In genomic region chr12:111943421-111944064, GRCm38 (mm10) we compare ENCODE assay signal across 10 mouse cellular contexts. TPM values are rescaled to one million over a fixed set of nuclear protein-coding genes. Genes with fewer than 3 reads are reported as not detected.
DNase-seq lines count a peak whose midpoint lies in the region; ATAC-seq and TF ChIP-seq lines count a peak whose summit lies in the region.
"Had no signal": no experiment of that assay in that cellular context is flagged by ENCODE, and none has a peak within 500 bp of the region (broad histone marks: within the 10 kb centered on the region; RNA-seq: fewer than 3 reads in every experiment).

No protein-coding gene starts in this region.

- H3K9ac ChIP-seq in lung, postnatal 0 days (replicated peaks; ENCODE audit: low read depth) = no peak overlapping the region

- peak overlapping the region; percentile 24; the same call in 1 of the 2 replicates for H3K27ac ChIP-seq in bone marrow, adult 2 months (ENCODE audit: control insufficient read depth, insufficient read depth, low read depth, low read length, poor library complexity)
- peak overlapping the region; percentile 57 for H3K27ac ChIP-seq in lung, postnatal 0 days (ENCODE audit: low read length)
- H3K27ac ChIP-seq: hindbrain, postnatal 0 days had no signal

- TF ChIP-seq POLR2A in bone marrow, adult 2 months (IDR thresholded peaks at IDR 0.05; ENCODE audit: borderline replicate concordance, control insufficient read depth, low read depth, low read length) = peak; percentile 11; the same call in 1 of the 2 replicates

- TF ChIP-seq CTCF in bone marrow, adult 2 months (IDR thresholded peaks at IDR 0.05; ENCODE audit: control insufficient read depth, insufficient read depth, low read length) = no peak
- TF ChIP-seq CTCF in lung, postnatal 0 days (IDR thresholded peaks at IDR 0.05) = no peak

- no peaks in the 10 kb centered on the region for H3K36me3 ChIP-seq in lung, postnatal 0 days (ENCODE audit: insufficient read depth, low read length)

- DNase-seq in heart, adult 18-20 months = peak; percentile 39 to 66
- DNase-seq in heart, postnatal 14 days = no peak
- DNase-seq in heart, postnatal 4 days = peak; percentile 29
- DNase-seq in lung, postnatal 0 days (ENCODE audit: low spot score) = no peak
- DNase-seq in urinary bladder, adult 2 months (ENCODE audit: low spot score) = no peak
- DNase-seq in testis, postnatal 14 days (ENCODE audit: low spot score) = no peak
- no peak for DNase-seq in cerebellum, adult 11 months
- DNase-seq: cerebellum, adult 9-10 months had no signal

- intact Hi-C loops in heart, postnatal 14 days (cut with DNase I) = loop anchor here (2.0 kb wide), 1 partner anchor 35 kb away; the partner anchor contains the start of gene Ppp1r13b

- no peaks in the 10 kb centered on the region for H3K27me3 ChIP-seq in lung, postnatal 0 days (replicated peaks; ENCODE audit: insufficient read depth, low read length)

- H3K4me1 ChIP-seq in bone marrow, adult 2 months (ENCODE audit: control insufficient read depth, insufficient read depth, low read length) = peaks cover 5% of the 10 kb centered on the region; the same call in 1 of the 2 replicates
- H3K4me1 ChIP-seq in lung, postnatal 0 days (ENCODE audit: insufficient read depth, low read depth, low read length) = peaks cover 23% of the 10 kb centered on the region

- no peak overlapping the region; the same call in 1 of the 2 replicates for H3K4me2 ChIP-seq in lung, postnatal 0 days (replicated peaks; ENCODE audit: low read depth, low read length)

- no peaks in the 10 kb centered on the region for H3K9me3 ChIP-seq in lung, postnatal 0 days (ENCODE audit: low read length)

- 17% methylated on average over 10 of the region's 10 CpGs for WGBS in bone marrow, adult 2 months
- 57% methylated on average over 10 of the region's 10 CpGs for WGBS in lung, postnatal 0 days

- H3K4me3 ChIP-seq in bone marrow, adult 2 months (replicated peaks; ENCODE audit: control insufficient read depth, low read depth, low read length) = peak overlapping the region; percentile 1
- no peak overlapping the region for H3K4me3 ChIP-seq in lung, postnatal 0 days (ENCODE audit: low read depth, low read length)

- no peak for ATAC-seq in lung, postnatal 0 days

- no peak for TF ChIP-seq EP300 in lung, postnatal 0 days (IDR thresholded peaks at IDR 0.05)

RNA-seq across cellular contexts. Expression of gene Atp5mpl, which starts 23.2 kb away (rescaled TPM):
- total RNA-seq in heart, adult 18-20 months (2021) = 1,000 to 10,000 TPM; 1,322 to 1,486 TPM
- total RNA-seq in heart, postnatal 14 days (2021) = 1,000 to 10,000 TPM; 1,406 to 1,431 TPM
- polyA plus RNA-seq in bone marrow, adult 2 months (2011; ENCODE audit: insufficient read depth, insufficient read length, low replicate concordance, missing spikeins) = 196 and 245 TPM in 2 replicates
- total RNA-seq in heart, postnatal 4 days (2021) = 1,000 to 10,000 TPM; 1,243 to 1,298 TPM
- polyA plus RNA-seq in lung, postnatal 0 days (2015; fragmentation: Nextera tagmentation; extraction: Ambion mirVana) = 400 and 463 TPM in 2 replicates
- 214 and 229 TPM in 2 replicates for polyA plus RNA-seq in urinary bladder, adult 2 months (2012; rRNA removed)

RNA-seq across cellular contexts. Expression of gene Tdrd9, which starts 27.8 kb away (rescaled TPM):
- under 1 TPM; 0.22 to 0.54 TPM for total RNA-seq in heart, adult 18-20 months (2021)
- total RNA-seq in heart, postnatal 14 days (2021) = 1 to 10 TPM in 1 of 2 experiments, under 1 TPM in 1; 0.17 to 1.1 TPM
- not detected in 2 replicates for polyA plus RNA-seq in bone marrow, adult 2 months (2011; ENCODE audit: insufficient read depth, insufficient read length, low replicate concordance, missing spikeins)
- total RNA-seq in heart, postnatal 4 days (2021) = under 1 TPM; 0.33 to 0.50 TPM
- polyA plus RNA-seq in lung, postnatal 0 days (2015; fragmentation: Nextera tagmentation; extraction: Ambion mirVana) = 0.02 and 0.05 TPM in 2 replicates
- 0.06 and 0.07 TPM in 2 replicates for polyA plus RNA-seq in urinary bladder, adult 2 months (2012; rRNA removed)

RNA-seq across cellular contexts. Expression of gene Ppp1r13b, which starts 35.6 kb away (rescaled TPM):
- 10 to 100 TPM; 16.9 to 17.8 TPM for total RNA-seq in heart, adult 18-20 months (2021)
- total RNA-seq in heart, postnatal 14 days (2021) = 10 to 100 TPM; 21.1 to 21.5 TPM
- 9.6 and 10.9 TPM in 2 replicates for polyA plus RNA-seq in bone marrow, adult 2 months (2011; ENCODE audit: insufficient read depth, insufficient read length, low replicate concordance, missing spikeins)
- total RNA-seq in heart, postnatal 4 days (2021) = 10 to 100 TPM; 24.8 to 25.7 TPM
- polyA plus RNA-seq in lung, postnatal 0 days (2015; fragmentation: Nextera tagmentation; extraction: Ambion mirVana) = 21.8 and 22.7 TPM in 2 replicates
- 16.6 and 24.9 TPM in 2 replicates for polyA plus RNA-seq in urinary bladder, adult 2 months (2012; rRNA removed)

RNA-seq across cellular contexts. Expression of gene Rd3l, which starts 37.6 kb away (rescaled TPM):
- total RNA-seq in heart, adult 18-20 months (2021) = under 1 TPM; 0.30 to 0.49 TPM
- under 1 TPM in 1 of 2 experiments, not detected in 1; 0.34 TPM for total RNA-seq in heart, postnatal 14 days (2021)
- not detected in 2 replicates for polyA plus RNA-seq in bone marrow, adult 2 months (2011; ENCODE audit: insufficient read depth, insufficient read length, low replicate concordance, missing spikeins)
- total RNA-seq in heart, postnatal 4 days (2021) = under 1 TPM; 0.29 to 0.90 TPM
- not detected in 2 replicates for polyA plus RNA-seq in lung, postnatal 0 days (2015; fragmentation: Nextera tagmentation; extraction: Ambion mirVana)
- polyA plus RNA-seq in urinary bladder, adult 2 months (2012; rRNA removed) = not detected in 2 replicates
- polyA plus RNA-seq: hindbrain, postnatal 0 days had no signal

Comparison
In these comparisons a context has a peak if more than half of its experiments do, and no peak if none do; other contexts are left out.
1. DNase-seq: peak in heart, adult 18-20 months (2 of 2) and heart, postnatal 4 days (single experiment); none in heart, postnatal 14 days (0 of 2), lung, postnatal 0 days (single experiment), urinary bladder, adult 2 months (single experiment), testis, postnatal 14 days (single experiment) and cerebellum, adult 11 months (single experiment).